Mouse (Mus musculus) midbrain, embryonic 11.5 days (tissue): ENCODE data around the gene Sel1l3. TPM values are rescaled to one million over a fixed set of nuclear protein-coding genes. Genes with fewer than 3 reads are reported as not detected.

ENCODE experiments used
- ATAC-seq: fragments of 200-750 bp; cut with Nextera tagmentation; 2 replicates; pipeline ENCODE4 v1.8.0; 2017; ENCODE audit warnings: moderate TSS enrichment, moderate library complexity; ENCODE audit not compliant: low FRiP score
- DNase-seq: peaks from one replicate; pipeline ENCODE4 v3.0.0; 2015; ENCODE audit warnings: low spot score; ENCODE audit errors: missing footprints
- H3K27ac ChIP-seq: fragments of 300-500 bp; sonication (generic); 2 replicates; pipeline ENCODE4 v1.5.1; 2014; ENCODE audit warnings: low read depth, low read length
- H3K27me3 ChIP-seq: fragments of 300-500 bp; sonication (generic); 2 replicates; pipeline ENCODE4 v1.6.1; 2014; ENCODE audit warnings: mild to moderate bottlenecking, low read length, moderate library complexity, mixed read lengths; ENCODE audit not compliant: control insufficient read depth, insufficient read depth
- H3K36me3 ChIP-seq: fragments of 300-500 bp; sonication (generic); 2 replicates; pipeline ENCODE4 v1.6.1; 2014; ENCODE audit warnings: mild to moderate bottlenecking, low read length, moderate library complexity, mixed read lengths; ENCODE audit not compliant: control insufficient read depth, insufficient read depth
- H3K4me1 ChIP-seq: fragments of 300-500 bp; sonication (generic); 2 replicates; pipeline ENCODE4 v1.6.1; 2014; ENCODE audit warnings: low read length; ENCODE audit not compliant: control insufficient read depth, insufficient read depth
- H3K4me2 ChIP-seq: fragments of 300-500 bp; sonication (generic); 2 replicates; pipeline ENCODE4 v1.6.1; 2014; ENCODE audit warnings: mild to moderate bottlenecking, moderate library complexity
- H3K4me3 ChIP-seq: fragments of 300-500 bp; sonication (generic); 2 replicates; pipeline ENCODE4 v1.5.1; 2014; ENCODE audit warnings: low read depth, low read length
- H3K9ac ChIP-seq: fragments of 300-500 bp; sonication (generic); 2 replicates; pipeline ENCODE4 v1.6.1; 2014; ENCODE audit warnings: low read length
- H3K9me3 ChIP-seq: fragments of 300-500 bp; sonication (generic); 2 replicates; pipeline ENCODE4 v1.6.1; 2016; ENCODE audit warnings: low read length; ENCODE audit not compliant: control insufficient read depth
- WGBS: fragments of 180-500 bp; shearing (Covaris S2); extraction: QIAGEN DNeasy Blood & Tissue Kit; methylation state at CpG from one replicate; pipeline ENCODE4 v1.1.7; 2014; 5-methylcytosine and 5-hydroxymethylcytosine counted together
- polyA plus RNA-seq: library from polyadenylated mRNA; unstranded; fragments of >200 nt; fragmentation: Nextera tagmentation; extraction: Ambion mirVana; gene quantifications from 2 replicates; pipeline ENCODE4 v1.2.1, GENCODE M21; 2014

The Sel1l3 gene
- polyA plus RNA-seq, 1 experiment from 2014 or later = 1.4 TPM

- Histone ChIP-seq H3K4me1 (no peaks in the 10 kb centered on the region), H3K36me3 (no peaks in the 10 kb centered on the region), H3K4me3 (no peak overlapping the region), H3K27ac (no peak overlapping the region), H3K9ac (no peak overlapping the region), H3K9me3 (no peaks in the 10 kb centered on the region), H3K27me3 (no peaks in the 10 kb centered on the region), H3K4me2 (no peak overlapping the region)
- ATAC-seq (no peak), DNase-seq (no peak)
- WGBS = 91% methylated on average over 6 of the region's 6 CpGs
These were observed 42.0 kb downstream of the Sel1l3 start for GRCm38 (mm10) chr5:53171611-53172255.

GRCm38 (mm10) chr5:53167564-53167963 is 46.2 kb downstream of the Sel1l3 start:
- no peak for ATAC-seq
- Histone ChIP-seq H3K4me2 (no peak overlapping the region), H3K36me3 (no peaks in the 10 kb centered on the region), H3K4me3 (no peak overlapping the region), H3K9me3 (no peaks in the 10 kb centered on the region), H3K9ac (no peak overlapping the region), H3K4me1 (no peaks in the 10 kb centered on the region), H3K27ac (no peak overlapping the region), H3K27me3 (no peaks in the 10 kb centered on the region)
- no peak for DNase-seq
- WGBS = 88% methylated on average over 4 of the region's 4 CpGs

- Histone ChIP-seq H3K27me3 (no peaks in the 10 kb centered on the region), H3K4me1 (no peaks in the 10 kb centered on the region), H3K9ac (no peak overlapping the region), H3K9me3 (no peaks in the 10 kb centered on the region), H3K4me2 (no peak overlapping the region), H3K36me3 (no peaks in the 10 kb centered on the region), H3K4me3 (no peak overlapping the region), H3K27ac (no peak overlapping the region)
- 87% methylated on average over 5 of the region's 5 CpGs for WGBS
- DNase-seq = no peak
- no peak for ATAC-seq
These were observed 48.1 kb downstream of the Sel1l3 start for GRCm38 (mm10) chr5:53165672-53166071.

GRCm38 (mm10) chr5:53162436-53162835 is 51.3 kb downstream of the Sel1l3 start:
- Histone ChIP-seq H3K9ac (no peak overlapping the region), H3K4me1 (no peaks in the 10 kb centered on the region), H3K9me3 (no peaks in the 10 kb centered on the region), H3K36me3 (no peaks in the 10 kb centered on the region), H3K27ac (no peak overlapping the region), H3K4me3 (no peak overlapping the region), H3K27me3 (no peaks in the 10 kb centered on the region), H3K4me2 (no peak overlapping the region)
- ATAC-seq (no peak), DNase-seq (no peak)
- WGBS = 95% methylated on average over 8 of the region's 8 CpGs

GRCm38 (mm10) chr5:53161506-53162186 is 52.1 kb downstream of the Sel1l3 start:
- 91% methylated on average over 8 of the region's 8 CpGs for WGBS
- no peak overlapping the region for H3K27ac ChIP-seq
- no peak for DNase-seq
- no peak overlapping the region for H3K4me3 ChIP-seq
- no peaks in the 10 kb centered on the region for H3K27me3 ChIP-seq
- no peak overlapping the region for H3K4me2 ChIP-seq
- no peaks in the 10 kb centered on the region for H3K4me1 ChIP-seq
- no peaks in the 10 kb centered on the region for H3K36me3 ChIP-seq
- ATAC-seq = no peak
- no peak overlapping the region for H3K9ac ChIP-seq
- no peaks in the 10 kb centered on the region for H3K9me3 ChIP-seq

GRCm38 (mm10) chr5:53160207-53160606 is 53.5 kb downstream of the Sel1l3 start:
- Histone ChIP-seq H3K4me1 (peaks cover 4% of the 10 kb centered on the region; the same call in 1 of the 2 replicates), H3K9me3 (no peaks in the 10 kb centered on the region), H3K9ac (no peak overlapping the region), H3K27me3 (no peaks in the 10 kb centered on the region), H3K27ac (no peak overlapping the region), H3K4me3 (no peak overlapping the region), H3K4me2 (no peak overlapping the region), H3K36me3 (no peaks in the 10 kb centered on the region)
- WGBS = 86% methylated on average over 6 of the region's 6 CpGs
- no peak for ATAC-seq
- no peak for DNase-seq

GRCm38 (mm10) chr5:53159631-53160030 is 54.1 kb downstream of the Sel1l3 start:
- H3K27ac ChIP-seq = no peak overlapping the region
- no peak for DNase-seq
- H3K4me1 ChIP-seq = peaks cover 4% of the 10 kb centered on the region; the same call in 1 of the 2 replicates
- H3K27me3 ChIP-seq = peaks cover under 1% of the 10 kb centered on the region; the same call in 1 of the 2 replicates
- no peaks in the 10 kb centered on the region for H3K36me3 ChIP-seq
- no peak for ATAC-seq
- H3K9me3 ChIP-seq = no peaks in the 10 kb centered on the region
- 84% methylated on average over 4 of the region's 4 CpGs for WGBS
- no peak overlapping the region for H3K4me2 ChIP-seq
- no peak overlapping the region for H3K9ac ChIP-seq
- no peak overlapping the region for H3K4me3 ChIP-seq

GRCm38 (mm10) chr5:53159166-53159565 is 54.6 kb downstream of the Sel1l3 start:
- 89% methylated on average over 3 of the region's 3 CpGs for WGBS
- H3K4me3 ChIP-seq = no peak overlapping the region
- H3K27ac ChIP-seq = no peak overlapping the region
- H3K9ac ChIP-seq = no peak overlapping the region
- no peaks in the 10 kb centered on the region for H3K9me3 ChIP-seq
- H3K27me3 ChIP-seq = peaks cover 4% of the 10 kb centered on the region; the same call in 1 of the 2 replicates
- ATAC-seq (no peak), DNase-seq (no peak)
- H3K4me2 ChIP-seq = no peak overlapping the region
- H3K4me1 ChIP-seq = peaks cover 4% of the 10 kb centered on the region; the same call in 1 of the 2 replicates
- no peaks in the 10 kb centered on the region for H3K36me3 ChIP-seq

- DNase-seq = no peak
- WGBS = 62% methylated on average over 13 of the region's 13 CpGs
- Histone ChIP-seq H3K4me2 (no peak overlapping the region), H3K9me3 (no peaks in the 10 kb centered on the region), H3K4me1 (peaks cover 4% of the 10 kb centered on the region; the same call in 1 of the 2 replicates), H3K36me3 (no peaks in the 10 kb centered on the region), H3K27me3 (peaks cover 4% of the 10 kb centered on the region; the same call in 1 of the 2 replicates), H3K9ac (no peak overlapping the region), H3K4me3 (no peak overlapping the region), H3K27ac (no peak overlapping the region)
- no peak for ATAC-seq
These were observed 57.6 kb downstream of the Sel1l3 start for GRCm38 (mm10) chr5:53155985-53156679.
